Mouse (Mus musculus) testis, adult 2 months (tissue): ENCODE results near the gene Tcirg1.

Experiments
- CTCF ChIP-seq: fragments of 200-500 bp; IDR thresholded peaks from 2 replicates; pipeline ENCODE4 v1.5.1; 2012; ENCODE audit warnings: low read depth, mild to moderate bottlenecking, inconsistent platforms, low read length, moderate library complexity; ENCODE audit not compliant: control insufficient read depth, insufficient read depth, insufficient replicate concordance
- POLR2A ChIP-seq: fragments of 200-500 bp; IDR thresholded peaks from 2 replicates; pipeline ENCODE4 v1.6.1; 2012; ENCODE audit warnings: low read depth, mild to moderate bottlenecking, inconsistent platforms, low read length, moderate library complexity; ENCODE audit not compliant: control insufficient read depth

GRCm38 (mm10) chr19:3935032-3935895, 28.3 kb upstream of the Tcirg1 start, which contains the start of gene Unc93b1:
- TF ChIP-seq POLR2A (no peak), CTCF (no peak)
